Comparison of ENCODE assay signal across 9 mouse cellular contexts in genomic region chr7:45300270-45300669, GRCm38 (mm10). TPM values are rescaled to one million over a fixed set of nuclear protein-coding genes. Genes with fewer than 3 reads are reported as not detected.
DNase-seq lines count a peak whose midpoint lies in the region; ATAC-seq and TF ChIP-seq lines count a peak whose summit lies in the region.
"Had no signal": no experiment of that assay in that cellular context is flagged by ENCODE, and none has a peak within 500 bp of the region (broad histone marks: within the 10 kb centered on the region; RNA-seq: fewer than 3 reads in every experiment).

No protein-coding gene starts in this region.

- H3K27me3 ChIP-seq in forebrain, postnatal 0 days (ENCODE audit: insufficient read depth, low read length) = no peaks in the 10 kb centered on the region
- H3K27me3 ChIP-seq in kidney, adult 2 months (replicated peaks; ENCODE audit: control insufficient read depth, insufficient read depth, low read length) = no peaks in the 10 kb centered on the region
- H3K27me3 ChIP-seq in liver, embryonic 13.5 days = peaks cover 14% of the 10 kb centered on the region
- H3K27me3 ChIP-seq in neural tube, embryonic 14.5 days (ENCODE audit: control insufficient read depth, insufficient read depth, low read length) = no peaks in the 10 kb centered on the region

- 0 out of 2 replicates have a peak, but pooled peaks cover 8% of the 10 kb centered on the region for H3K36me3 ChIP-seq in forebrain, postnatal 0 days (ENCODE audit: insufficient read depth)
- H3K36me3 ChIP-seq in kidney, adult 2 months (ENCODE audit: control insufficient read depth, insufficient read depth, low read length) = no peaks in the 10 kb centered on the region
- no peaks in the 10 kb centered on the region for H3K36me3 ChIP-seq in liver, embryonic 13.5 days
- no peaks in the 10 kb centered on the region for H3K36me3 ChIP-seq in neural tube, embryonic 14.5 days (ENCODE audit: control insufficient read depth, insufficient read depth, low read length)

- 17% methylated on average over 6 of the region's 6 CpGs for WGBS in forebrain, postnatal 0 days
- 16% methylated on average over 6 of the region's 6 CpGs for WGBS in kidney, adult 2 months
- WGBS in liver, embryonic 13.5 days (ENCODE audit: insufficient replicate concordance) = 19% methylated on average over 6 of the region's 6 CpGs
- 23% methylated on average over 6 of the region's 6 CpGs for WGBS in neural tube, embryonic 14.5 days

- peak overlapping the region; percentile 10; the same call in 1 of the 2 replicates for H3K27ac ChIP-seq in forebrain, postnatal 0 days (ENCODE audit: low read depth, low read length)
- H3K27ac ChIP-seq in kidney, adult 2 months (ENCODE audit: insufficient read depth, low read depth, low read length) = no peak overlapping the region
- no peak overlapping the region for H3K27ac ChIP-seq in liver, embryonic 13.5 days
- H3K27ac ChIP-seq in neural tube, embryonic 14.5 days (ENCODE audit: low read depth, low read length) = no peak overlapping the region
- H3K27ac ChIP-seq: embryonic facial prominence, embryonic 12.5 days had no signal

- no peak overlapping the region for H3K4me2 ChIP-seq in forebrain, postnatal 0 days (ENCODE audit: low read depth)
- H3K4me2 ChIP-seq in liver, embryonic 13.5 days = no peak overlapping the region
- H3K4me2 ChIP-seq in neural tube, embryonic 14.5 days (ENCODE audit: low read depth, low read length) = no peak overlapping the region; the same call in 1 of the 2 replicates
- H3K4me2 ChIP-seq: embryonic facial prominence, embryonic 12.5 days had no signal

- no peak overlapping the region for H3K9ac ChIP-seq in forebrain, postnatal 0 days
- no peak overlapping the region for H3K9ac ChIP-seq in liver, embryonic 13.5 days
- H3K9ac ChIP-seq in neural tube, embryonic 14.5 days (replicated peaks; ENCODE audit: low read depth, low read length) = no peak overlapping the region
- H3K9ac ChIP-seq: embryonic facial prominence, embryonic 12.5 days had no signal

- TF ChIP-seq POLR2A in kidney, adult 2 months (IDR thresholded peaks at IDR 0.05; ENCODE audit: low read depth, low read length) = no peak

- peak; percentile 68 for ATAC-seq in forebrain, postnatal 0 days
- ATAC-seq in liver, embryonic 13.5 days (ENCODE audit: low read depth) = no peak
- peak; percentile 47; the same call in 1 of the 2 replicates for ATAC-seq in neural tube, embryonic 14.5 days (ENCODE audit: low read depth)

- peak; percentile 16 to 59 for DNase-seq in spleen, postnatal 10 days (ENCODE audit: low spot score in 2 of 2)
- no peak for DNase-seq in spleen, postnatal 4 days (ENCODE audit: low spot score in 2 of 2)
- peak; percentile 32 for DNase-seq in c-Kit-positive CD71-positive TER-119-negative erythroid progenitor cells, embryonic 14.5 days (ENCODE audit: low read depth)
- DNase-seq in forebrain, postnatal 0 days = peak; percentile 84
- DNase-seq in kidney, adult 2 months = peak; percentile 74
- DNase-seq in liver, embryonic 13.5 days = peak; percentile 11
- peak; percentile 54 to 65 for DNase-seq in urinary bladder, postnatal 36 days (ENCODE audit: low spot score in 2 of 2)

- no peaks in the 10 kb centered on the region for H3K9me3 ChIP-seq in forebrain, postnatal 0 days (ENCODE audit: low read length)
- H3K9me3 ChIP-seq in liver, embryonic 13.5 days (replicated peaks) = no peaks in the 10 kb centered on the region
- H3K9me3 ChIP-seq in neural tube, embryonic 14.5 days (ENCODE audit: control insufficient read depth, low read length) = no peaks in the 10 kb centered on the region
- H3K9me3 ChIP-seq: embryonic facial prominence, embryonic 12.5 days had no signal

- H3K4me3 ChIP-seq in forebrain, postnatal 0 days (ENCODE audit: low read depth, low read length) = no peak overlapping the region
- no peak overlapping the region for H3K4me3 ChIP-seq in kidney, adult 2 months (ENCODE audit: insufficient read depth, low read depth, low read length)
- no peak overlapping the region for H3K4me3 ChIP-seq in liver, embryonic 13.5 days (replicated peaks)
- no peak overlapping the region for H3K4me3 ChIP-seq in neural tube, embryonic 14.5 days (ENCODE audit: low read depth, low read length)
- H3K4me3 ChIP-seq: embryonic facial prominence, embryonic 12.5 days had no signal

- peak; percentile 81 for TF ChIP-seq CTCF in forebrain, postnatal 0 days (IDR thresholded peaks at IDR 0.05; ENCODE audit: low read depth)
- peak; percentile 79 for TF ChIP-seq CTCF in kidney, adult 2 months (conservative IDR thresholded peaks at IDR 0.05; ENCODE audit: insufficient read depth, insufficient read length, low read depth, low read length)

- peaks cover 8% of the 10 kb centered on the region for H3K4me1 ChIP-seq in forebrain, postnatal 0 days (ENCODE audit: insufficient read depth)
- no peaks in the 10 kb centered on the region for H3K4me1 ChIP-seq in kidney, adult 2 months (ENCODE audit: control insufficient read depth, insufficient read depth, low read length)
- H3K4me1 ChIP-seq in liver, embryonic 13.5 days (replicated peaks) = peaks cover 2% of the 10 kb centered on the region; the same call in 1 of the 2 replicates
- 0 out of 2 replicates have a peak, but pooled peaks cover 6% of the 10 kb centered on the region for H3K4me1 ChIP-seq in neural tube, embryonic 14.5 days (ENCODE audit: control insufficient read depth, insufficient read depth, low read length)
- H3K4me1 ChIP-seq: embryonic facial prominence, embryonic 12.5 days had no signal

RNA-seq across cellular contexts. Expression of gene Slc6a21, which starts 23.0 kb away (rescaled TPM):
- total RNA-seq in forebrain, postnatal 0 days (2014; rRNA removed) = not detected in 2 replicates
- not detected in 2 replicates for polyA plus RNA-seq in forebrain, postnatal 0 days (2015; fragmentation: Nextera tagmentation; extraction: Ambion mirVana)
- 0.14 and 0.19 TPM in 2 replicates for polyA plus RNA-seq in kidney, adult 2 months (2012; rRNA removed)
- polyA plus RNA-seq in liver, embryonic 13.5 days (2015; fragmentation: Nextera tagmentation; extraction: Ambion mirVana) = not detected in 2 replicates
- polyA plus RNA-seq in neural tube, embryonic 14.5 days (2014; fragmentation: Nextera tagmentation; extraction: Ambion mirVana) = not detected in 2 replicates
- polyA plus RNA-seq: embryonic facial prominence, embryonic 12.5 days had no signal

RNA-seq across cellular contexts. Expression of gene Trpm4, which starts 33.3 kb away (rescaled TPM):
- 17.1 and 17.5 TPM in 2 replicates for total RNA-seq in forebrain, postnatal 0 days (2014; rRNA removed)
- 8.9 and 9.4 TPM in 2 replicates for polyA plus RNA-seq in forebrain, postnatal 0 days (2015; fragmentation: Nextera tagmentation; extraction: Ambion mirVana)
- polyA plus RNA-seq in kidney, adult 2 months (2012; rRNA removed) = 17.9 and 18.2 TPM in 2 replicates
- polyA plus RNA-seq in liver, embryonic 13.5 days (2015; fragmentation: Nextera tagmentation; extraction: Ambion mirVana) = 0.85 and 1.3 TPM in 2 replicates
- 9.1 and 10.9 TPM in 2 replicates for polyA plus RNA-seq in neural tube, embryonic 14.5 days (2014; fragmentation: Nextera tagmentation; extraction: Ambion mirVana)

RNA-seq across cellular contexts. Expression of gene Hrc, which starts 34.8 kb away (rescaled TPM):
- 0.46 and 0.52 TPM in 2 replicates for total RNA-seq in forebrain, postnatal 0 days (2014; rRNA removed)
- not detected in 2 replicates for polyA plus RNA-seq in forebrain, postnatal 0 days (2015; fragmentation: Nextera tagmentation; extraction: Ambion mirVana)
- 0.14 and 3.2 TPM in 2 replicates for polyA plus RNA-seq in kidney, adult 2 months (2012; rRNA removed)
- polyA plus RNA-seq in liver, embryonic 13.5 days (2015; fragmentation: Nextera tagmentation; extraction: Ambion mirVana) = 0.12 and 0.15 TPM in 2 replicates
- polyA plus RNA-seq in neural tube, embryonic 14.5 days (2014; fragmentation: Nextera tagmentation; extraction: Ambion mirVana) = 0.13 and 0.52 TPM in 2 replicates

RNA-seq across cellular contexts. Expression of gene Slc6a16, which starts 59.4 kb away (rescaled TPM):
- total RNA-seq in forebrain, postnatal 0 days (2014; rRNA removed) = 0.24 TPM in 1 of 2 replicates, not detected in the other
- 0.74 and 1.7 TPM in 2 replicates for polyA plus RNA-seq in forebrain, postnatal 0 days (2015; fragmentation: Nextera tagmentation; extraction: Ambion mirVana)
- polyA plus RNA-seq in kidney, adult 2 months (2012; rRNA removed) = 0.05 TPM in 1 of 2 replicates, not detected in the other
- not detected in 2 replicates for polyA plus RNA-seq in liver, embryonic 13.5 days (2015; fragmentation: Nextera tagmentation; extraction: Ambion mirVana)
- polyA plus RNA-seq in neural tube, embryonic 14.5 days (2014; fragmentation: Nextera tagmentation; extraction: Ambion mirVana) = 0.75 and 0.99 TPM in 2 replicates

Comparison
In these comparisons a context has a peak if more than half of its experiments do, and no peak if none do; other contexts are left out.
1. DNase-seq: peak in spleen, postnatal 10 days (2 of 2), c-Kit-positive CD71-positive TER-119-negative erythroid progenitor cells, embryonic 14.5 days (single experiment), forebrain, postnatal 0 days (single experiment), kidney, adult 2 months (single experiment), liver, embryonic 13.5 days (single experiment) and urinary bladder, postnatal 36 days (2 of 2); none in spleen, postnatal 4 days (0 of 2).